Mouse (Mus musculus) splenic B cell, adult 2 months (primary cell): ENCODE measurements around the gene Cnnm2.
"Not testable (repeated sequence)": the region's sequence is repeated elsewhere in the genome, so short reads cannot be mapped to it uniquely, and the experiment has no call there.

Source experiments
- DNase-seq: peaks from one replicate; pipeline ENCODE4 v3.0.0-alpha.2; 2011; ENCODE audit warnings: low read depth, low spot score
- H3K27me3 ChIP-seq: 2 replicates; pipeline ENCODE4 v1.6.1; 2012; ENCODE audit warnings: mild to moderate bottlenecking, low read length, moderate library complexity, mixed read lengths; ENCODE audit not compliant: control insufficient read depth, poor library complexity, insufficient read depth, severe bottlenecking
- H3K36me3 ChIP-seq: 2 replicates; pipeline ENCODE4 v1.6.1; 2012; ENCODE audit warnings: mild to moderate bottlenecking, low read length, moderate library complexity, mixed read lengths; ENCODE audit not compliant: control insufficient read depth, poor library complexity, insufficient read depth, severe bottlenecking

Gene Cnnm2

GRCm38 (mm10) chr19:46761247-46761946 is at the start of gene Cnnm2:
Cnnm2 (plus strand) TSS chr19:46761596.
- H3K36me3 ChIP-seq, result no peaks in the 10 kb centered on the region
- peak; percentile 100 for DNase-seq

DNA sequence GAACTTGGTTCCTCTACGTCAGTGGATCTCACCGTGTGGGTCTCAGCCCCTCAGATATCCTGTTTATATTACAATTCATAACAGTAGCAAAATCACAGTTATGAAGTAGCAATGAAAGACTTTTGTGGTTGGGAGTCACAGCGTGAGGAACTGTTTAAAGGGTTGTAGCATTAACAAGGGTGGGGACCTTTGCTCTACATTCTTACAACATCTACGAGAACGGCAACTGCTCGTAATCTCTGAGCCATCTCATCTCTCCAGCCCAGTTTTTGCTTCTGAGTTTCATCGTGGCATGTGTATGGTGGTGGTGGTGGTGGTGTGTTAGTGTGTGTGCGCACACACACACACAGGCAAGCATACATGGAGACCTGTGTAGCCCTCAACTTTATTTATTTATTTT is 47.2 kb upstream of the Cnnm2 start:
- DNase-seq, result no peak
- no peaks in the 10 kb centered on the region for H3K27me3 ChIP-seq
- no peaks in the 10 kb centered on the region for H3K36me3 ChIP-seq

More at GRCm38 (mm10) chr19:46761247-46761946, at the start of gene Cnnm2:
- 0 out of 2 replicates have a peak, but pooled peaks cover 2% of the 10 kb centered on the region for H3K27me3 ChIP-seq

GRCm38 (mm10) chr19:46715016-46715415 is 46.4 kb upstream of the Cnnm2 start:
- Histone ChIP-seq H3K27me3 (no peaks in the 10 kb centered on the region), H3K36me3 (no peaks in the 10 kb centered on the region; the same call in 1 of the 2 replicates)
- DNase-seq, result no peak

DNA sequence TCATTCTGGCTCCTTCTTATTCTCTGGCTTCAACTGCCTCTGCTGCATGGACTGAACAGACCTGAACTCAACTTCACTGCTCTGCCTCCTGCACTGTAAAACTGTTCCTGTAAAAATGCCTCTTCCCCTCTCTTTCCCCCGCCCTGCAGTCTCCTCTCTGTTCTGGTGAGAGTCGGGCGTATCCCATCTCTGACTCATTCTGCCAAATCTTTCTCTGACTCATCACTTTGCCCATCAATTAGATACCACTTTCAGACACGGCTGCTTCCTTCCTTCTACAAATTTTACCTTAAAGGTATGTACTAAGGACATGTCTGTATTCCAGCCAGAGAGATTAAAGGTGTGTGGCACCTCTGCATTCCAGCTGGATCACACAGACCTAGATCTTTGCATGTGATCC is 43.2 kb upstream of the Cnnm2 start:
- no peak for DNase-seq
- Histone ChIP-seq H3K27me3 (no peaks in the 10 kb centered on the region), H3K36me3 (no peaks in the 10 kb centered on the region; the same call in 1 of the 2 replicates)

- no peak for DNase-seq
These were observed 37.0 kb upstream of the Cnnm2 start for GRCm38 (mm10) chr19:46724411-46724810.

DNA sequence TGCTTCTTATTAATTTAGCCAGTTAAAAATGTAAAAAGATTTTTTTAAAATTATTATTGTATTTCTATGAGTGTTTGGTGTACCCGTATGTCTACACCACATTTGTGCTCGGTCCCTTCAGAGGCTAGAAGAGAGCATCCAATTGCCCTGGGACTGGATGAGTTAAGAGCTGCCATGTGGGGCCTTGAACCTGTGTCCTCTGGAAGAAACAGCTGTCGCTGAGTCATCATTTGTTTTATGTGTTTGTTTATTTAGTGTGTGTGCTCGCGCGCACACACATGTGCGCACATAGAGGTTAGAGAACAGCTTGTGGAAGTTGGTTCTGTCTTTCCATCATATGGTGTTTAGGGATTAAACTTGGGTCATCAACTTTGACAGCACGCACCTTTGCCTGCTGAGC is 35.3 kb upstream of the Cnnm2 start:
- no peak for DNase-seq
- H3K27me3 ChIP-seq, result no peaks in the 10 kb centered on the region

More at GRCm38 (mm10) chr19:46724411-46724810, 37.0 kb upstream of the Cnnm2 start:
- no peaks in the 10 kb centered on the region for H3K27me3 ChIP-seq
- H3K36me3 ChIP-seq, result peaks cover 2% of the 10 kb centered on the region

GRCm38 (mm10) chr19:46727140-46727736 is 34.2 kb upstream of the Cnnm2 start:
- no peak for DNase-seq
- H3K27me3 ChIP-seq, result no peaks in the 10 kb centered on the region

More for the DNA sequence above, 35.3 kb upstream of the Cnnm2 start:
- peaks cover 2% of the 10 kb centered on the region; the same call in 1 of the 2 replicates for H3K36me3 ChIP-seq

GRCm38 (mm10) chr19:46727945-46728540 is 33.4 kb upstream of the Cnnm2 start:
- H3K36me3 ChIP-seq, result peaks cover 2% of the 10 kb centered on the region; the same call in 1 of the 2 replicates
- no peaks in the 10 kb centered on the region for H3K27me3 ChIP-seq
- DNase-seq, result no peak

More at GRCm38 (mm10) chr19:46727140-46727736, 34.2 kb upstream of the Cnnm2 start:
- peaks cover 2% of the 10 kb centered on the region; the same call in 1 of the 2 replicates for H3K36me3 ChIP-seq

DNA sequence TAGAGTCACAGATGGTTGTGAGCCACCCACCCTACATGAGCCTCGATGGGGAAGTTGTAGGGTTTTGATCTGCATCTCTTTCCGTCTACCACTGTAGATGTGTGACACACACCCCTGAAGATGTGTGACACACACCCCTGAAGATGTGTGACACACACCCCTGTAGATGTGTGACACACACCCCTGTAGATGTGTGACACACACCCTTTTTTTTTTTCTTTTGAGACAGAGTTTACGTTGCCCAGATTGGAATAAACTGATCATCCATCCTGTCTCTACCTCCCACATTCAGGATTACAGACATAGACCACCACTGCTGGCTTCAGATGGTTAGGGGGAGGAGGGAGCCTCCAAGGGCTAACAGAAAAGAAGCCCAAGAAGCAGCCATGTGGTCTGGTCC is 32.5 kb upstream of the Cnnm2 start:
- Histone ChIP-seq H3K36me3 (peaks cover 2% of the 10 kb centered on the region; the same call in 1 of the 2 replicates), H3K27me3 (no peaks in the 10 kb centered on the region)
- DNase-seq, result no peak

DNA sequence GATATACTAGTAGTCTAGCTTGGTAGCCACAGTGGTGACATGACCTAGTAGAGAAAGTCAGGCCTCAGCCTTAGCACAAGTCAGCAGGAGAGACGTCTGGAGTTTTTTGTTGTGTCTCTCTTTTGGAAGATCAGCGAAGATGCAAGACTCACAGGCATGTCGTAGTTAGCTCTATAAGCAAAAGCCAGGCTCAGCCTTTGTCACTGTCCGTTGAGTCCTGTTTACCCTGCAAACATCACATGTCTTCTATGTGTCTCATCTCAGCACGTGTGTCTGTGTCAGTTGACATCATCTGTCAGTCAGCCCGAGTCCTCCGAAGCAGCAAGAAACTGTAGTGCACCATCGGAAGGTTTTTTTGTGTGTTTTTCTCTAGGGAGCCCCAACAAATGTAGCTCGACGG is 30.0 kb upstream of the Cnnm2 start:
- no peak for DNase-seq
- no peaks in the 10 kb centered on the region for H3K27me3 ChIP-seq
- H3K36me3 ChIP-seq, result no peaks in the 10 kb centered on the region; the same call in 1 of the 2 replicates

DNA sequence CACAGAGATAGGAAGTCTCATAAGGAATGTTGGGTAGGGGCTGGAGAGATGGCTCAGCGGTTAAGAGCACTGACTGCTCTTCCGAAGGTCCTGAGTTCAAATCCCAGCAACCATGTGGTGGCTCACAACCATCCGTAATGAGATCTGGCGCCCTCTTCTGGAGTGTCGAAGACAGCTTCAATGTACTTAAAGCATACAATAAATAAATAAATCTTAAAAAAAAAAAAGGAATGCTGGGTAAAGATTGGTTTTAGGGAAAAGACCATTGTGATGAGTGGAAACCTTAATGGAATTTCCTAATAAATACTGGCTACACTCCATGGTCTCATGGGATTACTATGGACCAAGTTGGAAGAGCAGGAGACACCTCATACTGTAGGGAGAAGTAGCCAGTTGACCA is 28.7 kb upstream of the Cnnm2 start:
- not testable (repeated sequence) for H3K36me3 ChIP-seq, H3K27me3 ChIP-seq
- peak; percentile 15 for DNase-seq

- no peak for DNase-seq
- no peaks in the 10 kb centered on the region for H3K27me3 ChIP-seq
- no peaks in the 10 kb centered on the region; the same call in 1 of the 2 replicates for H3K36me3 ChIP-seq
These were observed 27.8 kb upstream of the Cnnm2 start for GRCm38 (mm10) chr19:46733626-46734025.

DNA sequence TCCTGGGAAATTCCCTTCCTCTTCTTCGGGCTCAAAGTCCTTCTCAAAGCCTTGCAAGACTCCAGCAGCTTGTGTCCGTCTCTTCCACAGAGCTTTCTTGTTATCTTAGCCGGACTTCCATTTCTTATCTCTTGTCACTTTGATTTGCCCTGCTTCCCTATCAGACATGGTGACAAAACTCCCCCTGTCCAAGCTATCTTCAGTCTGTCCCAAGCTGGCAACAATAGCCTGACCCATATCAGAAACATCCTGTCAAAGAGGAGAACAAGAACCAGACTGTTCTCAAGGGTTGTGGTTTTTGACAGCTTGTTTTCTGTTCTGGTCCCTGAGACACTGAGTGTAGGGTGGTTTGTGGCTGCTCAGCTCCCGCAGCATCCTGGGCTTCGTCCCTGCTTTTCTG is 26.2 kb upstream of the Cnnm2 start:
- H3K36me3 ChIP-seq, result no peaks in the 10 kb centered on the region; the same call in 1 of the 2 replicates
- H3K27me3 ChIP-seq, result no peaks in the 10 kb centered on the region
- no peak for DNase-seq

- Histone ChIP-seq H3K27me3 (no peaks in the 10 kb centered on the region), H3K36me3 (no peaks in the 10 kb centered on the region; the same call in 1 of the 2 replicates)
- DNase-seq, result no peak
These were observed 24.3 kb upstream of the Cnnm2 start for GRCm38 (mm10) chr19:46737106-46737505.
